Comparison of ENCODE assay signal across 15 mouse cellular contexts in the genomic region with DNA sequence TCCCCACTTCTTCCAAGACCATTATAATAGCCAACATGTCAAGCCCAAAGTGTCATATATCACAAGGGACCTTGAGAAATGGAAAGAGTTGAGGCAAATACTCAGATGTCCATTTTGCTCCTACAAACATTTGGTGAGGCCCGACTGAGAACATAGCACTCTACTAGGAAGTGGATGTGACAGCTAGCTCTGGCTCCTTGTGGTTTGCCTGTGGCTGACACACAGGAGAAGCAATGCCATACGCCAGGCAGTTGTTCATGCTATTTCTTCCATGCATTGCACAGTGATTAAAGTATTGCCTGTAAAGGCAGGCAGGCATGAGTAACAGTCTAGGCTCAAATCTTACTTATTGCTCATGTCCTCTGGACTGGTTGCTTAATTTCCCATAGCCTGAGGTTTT.
"Had no signal": no experiment of that assay in that cellular context is flagged by ENCODE, and none has a peak within 500 bp of the region (broad histone marks: within the 10 kb centered on the region; RNA-seq: fewer than 3 reads in every experiment).

No protein-coding gene starts in this region.

- DNase-seq: gastrocnemius, adult 2 months; gastrocnemius, postnatal 10 days; gastrocnemius, postnatal 25 days; heart, adult 11 months; heart, adult 2 months; heart, postnatal 14 days; heart, postnatal 36 days; kidney, adult 18-20 months; kidney, adult 9 months; kidney, postnatal 14 days; kidney, postnatal 36 days; left cerebral cortex, postnatal 4 days had no signal

- ATAC-seq: hindbrain, embryonic 16.5 days; intestine, embryonic 16.5 days; liver, embryonic 12.5 days had no signal
